Mouse (Mus musculus): ENCODE measurements around the gene Lrrc2. TPM values are rescaled to one million over a fixed set of nuclear protein-coding genes. Genes with fewer than 3 reads are reported as not detected.

The Lrrc2 gene
- polyA plus RNA-seq, 1 experiment from 2014 or later, result 0.53 TPM

- H3K4me2 ChIP-seq (ENCODE audit: low read depth, low read length), result no peak overlapping the region
- no peak overlapping the region for H3K9ac ChIP-seq (ENCODE audit: low read length)
- no peaks in the 10 kb centered on the region for H3K9me3 ChIP-seq (replicated peaks; ENCODE audit: control insufficient read depth, low read length)
- no peaks in the 10 kb centered on the region for H3K36me3 ChIP-seq (ENCODE audit: control insufficient read depth, insufficient read depth, low read length)
- 37% methylated on average over 2 of the region's 2 CpGs for WGBS
- no peak for ATAC-seq (ENCODE audit: insufficient read depth, low FRiP score)
- peaks cover 9% of the 10 kb centered on the region for H3K27me3 ChIP-seq (ENCODE audit: control insufficient read depth, insufficient read depth, low read length)
- no peak overlapping the region for H3K27ac ChIP-seq (ENCODE audit: low read length)
- H3K4me3 ChIP-seq (replicated peaks; ENCODE audit: low read length), result no peak overlapping the region
- peaks cover 4% of the 10 kb centered on the region; the same call in 1 of the 2 replicates for H3K4me1 ChIP-seq (ENCODE audit: control insufficient read depth, insufficient read depth, low read length)
Observed at GRCm38 (mm10) chr9:110954681-110955445, 3.5 kb downstream of the Lrrc2 start.

GRCm38 (mm10) chr9:110955962-110956361 lies 4.6 kb downstream of the Lrrc2 start:
- Histone ChIP-seq H3K9me3 (replicated peaks; ENCODE audit: control insufficient read depth, low read length) (no peaks in the 10 kb centered on the region), H3K27me3 (ENCODE audit: control insufficient read depth, insufficient read depth, low read length) (peaks cover 9% of the 10 kb centered on the region), H3K9ac (ENCODE audit: low read length) (no peak overlapping the region), H3K4me3 (replicated peaks; ENCODE audit: low read length) (no peak overlapping the region), H3K4me2 (ENCODE audit: low read depth, low read length) (no peak overlapping the region), H3K4me1 (ENCODE audit: control insufficient read depth, insufficient read depth, low read length) (peaks cover 4% of the 10 kb centered on the region; the same call in 1 of the 2 replicates), H3K36me3 (ENCODE audit: control insufficient read depth, insufficient read depth, low read length) (no peaks in the 10 kb centered on the region), H3K27ac (ENCODE audit: low read length) (no peak overlapping the region)
- no peak for ATAC-seq (ENCODE audit: insufficient read depth, low FRiP score)
- 77% methylated on average over 6 of the region's 6 CpGs for WGBS

- Histone ChIP-seq H3K27me3 (ENCODE audit: control insufficient read depth, insufficient read depth, low read length) (no peaks in the 10 kb centered on the region), H3K4me3 (replicated peaks; ENCODE audit: low read length) (no peak overlapping the region)
- 76% methylated on average over 5 of the region's 5 CpGs for WGBS
Observed at GRCm38 (mm10) chr9:110959669-110960068, 8.3 kb downstream of the Lrrc2 start.

GRCm38 (mm10) chr9:110960230-110961149 lies 9.1 kb downstream of the Lrrc2 start:
- H3K4me3 ChIP-seq (replicated peaks; ENCODE audit: low read length), result no peak overlapping the region
- no peak overlapping the region for H3K27ac ChIP-seq (ENCODE audit: low read length)
- WGBS, result 79% methylated on average over 13 of the region's 13 CpGs
- H3K9me3 ChIP-seq (replicated peaks; ENCODE audit: control insufficient read depth, low read length), result no peaks in the 10 kb centered on the region
- no peak for ATAC-seq (ENCODE audit: insufficient read depth, low FRiP score)
- H3K4me1 ChIP-seq (ENCODE audit: control insufficient read depth, insufficient read depth, low read length), result no peaks in the 10 kb centered on the region
- no peak overlapping the region for H3K9ac ChIP-seq (ENCODE audit: low read length)
- H3K27me3 ChIP-seq (ENCODE audit: control insufficient read depth, insufficient read depth, low read length), result no peaks in the 10 kb centered on the region
- no peaks in the 10 kb centered on the region for H3K36me3 ChIP-seq (ENCODE audit: control insufficient read depth, insufficient read depth, low read length)
- H3K4me2 ChIP-seq (ENCODE audit: low read depth, low read length), result no peak overlapping the region

More at GRCm38 (mm10) chr9:110959669-110960068, 8.3 kb downstream of the Lrrc2 start:
- no peak overlapping the region for H3K4me2 ChIP-seq (ENCODE audit: low read depth, low read length)
- H3K9me3 ChIP-seq (replicated peaks; ENCODE audit: control insufficient read depth, low read length), result no peaks in the 10 kb centered on the region
- no peak overlapping the region for H3K9ac ChIP-seq (ENCODE audit: low read length)
- H3K27ac ChIP-seq (ENCODE audit: low read length), result no peak overlapping the region
- no peaks in the 10 kb centered on the region for H3K4me1 ChIP-seq (ENCODE audit: control insufficient read depth, insufficient read depth, low read length)
- no peak for ATAC-seq (ENCODE audit: insufficient read depth, low FRiP score)
- H3K36me3 ChIP-seq (ENCODE audit: control insufficient read depth, insufficient read depth, low read length), result no peaks in the 10 kb centered on the region

- Histone ChIP-seq H3K9ac (ENCODE audit: low read length) (no peak overlapping the region), H3K27ac (ENCODE audit: low read length) (no peak overlapping the region), H3K4me1 (ENCODE audit: control insufficient read depth, insufficient read depth, low read length) (no peaks in the 10 kb centered on the region), H3K4me2 (ENCODE audit: low read depth, low read length) (no peak overlapping the region), H3K27me3 (ENCODE audit: control insufficient read depth, insufficient read depth, low read length) (no peaks in the 10 kb centered on the region), H3K4me3 (replicated peaks; ENCODE audit: low read length) (no peak overlapping the region), H3K9me3 (replicated peaks; ENCODE audit: control insufficient read depth, low read length) (no peaks in the 10 kb centered on the region), H3K36me3 (ENCODE audit: control insufficient read depth, insufficient read depth, low read length) (no peaks in the 10 kb centered on the region)
- 98% methylated on average over 8 of the region's 8 CpGs for WGBS
- ATAC-seq (ENCODE audit: insufficient read depth, low FRiP score), result no peak
Observed at GRCm38 (mm10) chr9:110961386-110961785, 10.0 kb downstream of the Lrrc2 start.

- no peak for ATAC-seq (ENCODE audit: insufficient read depth, low FRiP score)
- Histone ChIP-seq H3K27ac (ENCODE audit: low read length) (no peak overlapping the region), H3K36me3 (ENCODE audit: control insufficient read depth, insufficient read depth, low read length) (no peaks in the 10 kb centered on the region), H3K9ac (ENCODE audit: low read length) (no peak overlapping the region), H3K4me1 (ENCODE audit: control insufficient read depth, insufficient read depth, low read length) (no peaks in the 10 kb centered on the region), H3K27me3 (ENCODE audit: control insufficient read depth, insufficient read depth, low read length) (no peaks in the 10 kb centered on the region), H3K9me3 (replicated peaks; ENCODE audit: control insufficient read depth, low read length) (no peaks in the 10 kb centered on the region), H3K4me2 (ENCODE audit: low read depth, low read length) (no peak overlapping the region), H3K4me3 (replicated peaks; ENCODE audit: low read length) (no peak overlapping the region)
- 86% methylated on average over 8 of the region's 8 CpGs for WGBS
Observed at GRCm38 (mm10) chr9:110963566-110964115, 12.3 kb downstream of the Lrrc2 start.

- Histone ChIP-seq H3K9ac (ENCODE audit: low read length) (no peak overlapping the region), H3K4me2 (ENCODE audit: low read depth, low read length) (no peak overlapping the region), H3K4me1 (ENCODE audit: control insufficient read depth, insufficient read depth, low read length) (no peaks in the 10 kb centered on the region), H3K27ac (ENCODE audit: low read length) (no peak overlapping the region), H3K27me3 (ENCODE audit: control insufficient read depth, insufficient read depth, low read length) (no peaks in the 10 kb centered on the region), H3K36me3 (ENCODE audit: control insufficient read depth, insufficient read depth, low read length) (no peaks in the 10 kb centered on the region), H3K9me3 (replicated peaks; ENCODE audit: control insufficient read depth, low read length) (no peaks in the 10 kb centered on the region), H3K4me3 (replicated peaks; ENCODE audit: low read length) (no peak overlapping the region)
- WGBS, result 88% methylated on average over 22 of the region's 22 CpGs
- ATAC-seq (ENCODE audit: insufficient read depth, low FRiP score), result no peak
Observed at GRCm38 (mm10) chr9:110965062-110965909, 13.9 kb downstream of the Lrrc2 start.

GRCm38 (mm10) chr9:110965910-110966231 lies 14.5 kb downstream of the Lrrc2 start:
- Histone ChIP-seq H3K4me1 (ENCODE audit: control insufficient read depth, insufficient read depth, low read length) (no peaks in the 10 kb centered on the region), H3K36me3 (ENCODE audit: control insufficient read depth, insufficient read depth, low read length) (no peaks in the 10 kb centered on the region), H3K9ac (ENCODE audit: low read length) (no peak overlapping the region), H3K27me3 (ENCODE audit: control insufficient read depth, insufficient read depth, low read length) (no peaks in the 10 kb centered on the region), H3K4me2 (ENCODE audit: low read depth, low read length) (no peak overlapping the region), H3K4me3 (replicated peaks; ENCODE audit: low read length) (no peak overlapping the region), H3K27ac (ENCODE audit: low read length) (no peak overlapping the region), H3K9me3 (replicated peaks; ENCODE audit: control insufficient read depth, low read length) (no peaks in the 10 kb centered on the region)
- 63% methylated on average over 2 of the region's 2 CpGs for WGBS
- no peak for ATAC-seq (ENCODE audit: insufficient read depth, low FRiP score)

All from stomach, embryonic 16.5 days (tissue).